Mouse (Mus musculus) megakaryocyte, embryonic 14.5 days (primary cell): ENCODE results near the gene Acat3.

ENCODE experiments used
- FLI1 ChIP-seq: IDR thresholded peaks from 2 replicates; pipeline ENCODE4 v1.6.1; 2012; ENCODE audit warnings: low read length, inconsistent platforms, mixed read lengths
- GATA1 ChIP-seq: IDR thresholded peaks from 3 replicates; pipeline ENCODE4 v1.6.1; 2012; ENCODE audit warnings: mixed read lengths, low read length, inconsistent platforms, borderline replicate concordance

DNA sequence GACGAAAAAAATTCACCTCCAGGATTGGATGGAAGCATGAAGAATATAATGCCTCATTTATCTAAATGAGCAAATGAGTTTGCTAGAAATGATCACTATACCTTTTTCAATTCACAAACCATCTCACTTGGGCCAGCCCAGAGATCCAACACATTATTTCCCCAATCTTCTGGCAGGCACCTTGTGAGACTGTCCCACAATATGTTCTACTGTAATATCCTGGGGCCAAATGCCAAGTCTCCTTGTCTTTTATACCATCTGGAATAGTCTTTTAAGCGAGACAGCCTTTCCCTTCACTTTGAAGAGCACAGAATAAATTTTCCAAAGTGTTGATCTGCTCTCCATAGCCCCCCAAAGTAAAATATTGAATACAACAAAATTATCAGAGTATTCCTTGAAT lies 33.5 kb upstream of the Acat3 start:
- TF ChIP-seq GATA1: no peak
- TF ChIP-seq FLI1: no peak
